Mouse (Mus musculus): Measurements from ENCODE around the gene Nrp2. TPM values are rescaled to one million over a fixed set of nuclear protein-coding genes. Genes with fewer than 3 reads are reported as not detected.

Gene Nrp2
- polyA plus RNA-seq, 1 experiment = not detected

DNA sequence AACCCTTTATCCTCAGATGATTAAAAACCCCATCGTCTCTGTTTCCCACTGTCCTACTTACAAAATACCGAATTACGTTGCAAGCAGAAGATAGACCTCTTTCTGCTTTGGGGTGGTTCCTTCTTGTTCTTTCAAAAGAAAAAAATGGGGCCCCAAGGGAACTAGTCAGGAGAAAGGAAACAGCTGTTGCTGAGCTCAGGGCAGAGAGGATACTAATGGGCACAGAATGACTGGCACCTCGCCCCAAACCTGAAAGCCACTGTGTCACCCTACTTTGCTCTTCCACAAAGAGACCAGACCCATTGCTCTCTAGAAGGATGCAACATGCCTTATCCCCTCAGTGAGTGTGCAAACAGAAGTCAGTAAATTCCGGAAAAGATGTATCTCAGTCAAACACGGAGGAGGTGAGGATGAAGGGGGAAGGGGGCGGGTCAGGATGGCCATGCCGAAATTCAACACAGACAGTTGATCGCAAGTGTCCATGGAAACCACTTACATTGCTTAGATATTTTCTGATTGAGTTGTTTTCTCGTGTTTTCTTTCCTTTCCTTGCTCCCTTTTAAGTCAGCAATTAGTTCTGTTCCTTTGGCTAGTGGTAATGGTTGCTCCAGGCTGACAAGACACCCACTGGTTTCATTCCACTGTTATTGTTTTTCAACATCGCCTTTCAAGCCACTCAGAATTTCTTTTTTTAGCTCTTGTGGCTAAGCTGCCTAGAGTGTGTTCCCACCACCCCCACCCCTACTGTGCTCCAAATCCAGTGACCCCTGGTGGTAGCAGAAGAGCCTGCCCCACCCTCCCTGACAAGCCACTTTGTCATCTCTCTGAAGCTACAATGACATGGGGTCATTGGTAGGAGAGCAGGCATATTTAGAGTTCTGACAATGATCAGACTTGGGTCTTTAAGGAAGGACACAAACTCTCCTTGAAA is 71.5 kb downstream of the Nrp2 start:
- TF ChIP-seq GATA1 (IDR thresholded peaks at IDR 0.05; ENCODE audit: low read length) = no peak

- no peak for TF ChIP-seq GATA1 (IDR thresholded peaks at IDR 0.05; ENCODE audit: low read length)
Observed at GRCm38 (mm10) chr1:62777320-62778235, 74.5 kb downstream of the Nrp2 start.

DNA sequence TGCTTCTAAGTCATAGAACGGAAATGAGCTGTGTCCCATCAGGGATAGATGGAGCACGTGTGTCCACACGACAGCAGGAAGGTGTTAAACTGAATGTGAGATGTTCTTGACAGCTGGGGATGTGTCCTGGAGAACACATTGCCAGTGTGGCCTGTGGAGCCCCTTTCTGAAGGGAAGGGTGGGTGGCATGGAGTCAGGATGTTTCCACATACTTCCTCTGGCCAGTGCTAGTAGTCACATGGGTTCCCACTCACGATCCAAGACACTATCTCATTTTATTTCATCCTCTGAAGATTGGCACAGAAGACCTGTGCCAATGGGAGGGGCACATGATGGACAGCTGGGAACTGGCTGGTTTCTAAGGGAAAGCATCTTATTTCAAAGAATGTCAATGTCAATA is 75.8 kb downstream of the Nrp2 start:
- no peak for TF ChIP-seq GATA1 (IDR thresholded peaks at IDR 0.05; ENCODE audit: low read length)

GRCm38 (mm10) chr1:62780068-62780761 is 77.1 kb downstream of the Nrp2 start:
- TF ChIP-seq GATA1 (IDR thresholded peaks at IDR 0.05; ENCODE audit: low read length) = no peak

DNA sequence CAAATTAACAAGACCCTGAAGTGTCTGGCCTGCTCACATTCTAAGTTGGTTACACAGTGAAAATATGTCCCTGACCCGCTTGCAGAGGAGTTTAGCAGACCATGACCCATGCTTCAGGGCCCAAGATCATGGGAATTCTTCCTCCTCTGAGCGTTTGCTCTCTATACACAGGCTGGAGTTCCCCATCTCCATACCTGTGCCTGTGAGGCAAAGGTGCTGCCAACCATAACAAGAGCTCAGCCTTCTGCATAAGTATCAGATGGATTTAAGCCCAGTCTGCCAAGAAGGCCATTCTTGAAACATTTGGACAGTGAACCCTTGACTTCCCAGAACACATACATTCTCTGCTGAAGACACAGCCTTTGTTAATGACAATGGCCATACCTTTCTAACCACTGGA is 79.1 kb downstream of the Nrp2 start:
- no peak for TF ChIP-seq GATA1 (IDR thresholded peaks at IDR 0.05; ENCODE audit: low read length)

DNA sequence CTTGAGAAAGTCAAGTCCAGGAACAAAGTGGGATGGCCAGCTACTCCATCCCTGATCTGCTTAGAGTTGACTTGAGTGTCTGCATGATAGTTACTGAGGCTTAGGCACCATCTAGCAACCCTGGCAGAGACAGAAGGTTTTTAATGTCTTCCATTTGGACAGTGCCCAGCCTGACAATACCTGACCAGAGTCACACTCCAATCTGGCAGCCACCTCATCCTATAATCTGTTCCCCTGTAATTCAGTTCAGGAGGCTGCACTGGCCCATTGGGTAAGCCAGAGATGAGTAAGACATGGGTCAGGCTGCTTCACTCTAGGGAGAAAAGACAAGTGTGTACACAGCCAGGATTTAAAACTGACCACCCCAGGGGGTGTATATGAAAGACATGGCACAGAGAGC is 79.5 kb downstream of the Nrp2 start:
- TF ChIP-seq GATA1 (IDR thresholded peaks at IDR 0.05; ENCODE audit: low read length) = no peak

DNA sequence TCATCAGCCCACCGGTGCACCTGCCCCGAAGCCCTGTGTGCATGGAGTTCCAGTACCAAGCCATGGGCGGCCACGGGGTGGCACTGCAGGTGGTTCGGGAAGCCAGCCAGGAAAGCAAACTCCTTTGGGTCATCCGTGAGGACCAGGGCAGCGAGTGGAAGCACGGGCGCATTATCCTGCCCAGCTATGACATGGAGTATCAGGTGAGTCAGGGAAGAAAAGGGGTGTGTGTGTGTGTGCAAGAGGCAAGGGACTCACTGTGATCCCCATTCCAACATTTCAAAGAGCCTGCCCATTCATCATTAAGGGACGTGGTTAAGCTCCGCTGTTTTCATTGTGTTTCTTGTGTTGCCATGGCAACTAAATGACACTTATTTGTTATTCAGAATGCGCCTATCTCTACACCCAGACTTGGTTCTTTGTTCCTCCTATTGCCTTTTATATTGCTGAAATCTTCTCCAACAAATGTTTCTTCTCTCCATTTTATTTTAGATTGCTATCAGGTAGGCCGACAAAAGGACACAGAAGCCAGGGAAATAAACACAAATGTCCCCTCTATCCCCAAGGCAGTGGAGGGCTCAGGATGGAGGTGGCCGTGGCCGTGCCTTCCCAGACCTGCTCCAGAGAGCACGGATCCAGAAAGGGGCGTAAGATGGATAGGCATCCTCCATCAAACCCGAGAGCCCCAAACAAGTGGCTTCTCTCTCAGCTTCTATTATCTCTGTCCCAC is 80.4 kb downstream of the Nrp2 start:
- no peak for TF ChIP-seq GATA1 (IDR thresholded peaks at IDR 0.05; ENCODE audit: low read length)

DNA sequence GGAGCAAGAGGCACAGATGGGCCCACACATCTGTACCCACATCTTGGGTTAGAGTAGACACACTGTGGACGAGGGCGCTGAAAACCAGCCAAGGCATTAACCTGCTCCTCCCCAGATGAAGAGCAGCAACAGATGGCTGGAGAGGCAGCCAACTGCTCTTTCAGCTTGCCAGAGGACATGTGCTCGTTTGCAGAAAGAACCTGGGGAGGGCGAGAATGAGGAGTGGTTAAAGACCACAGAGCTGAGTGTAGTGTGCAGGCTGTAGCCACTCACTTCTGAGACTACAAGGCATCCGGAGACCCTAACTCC is 81.0 kb downstream of the Nrp2 start:
- TF ChIP-seq GATA1 (IDR thresholded peaks at IDR 0.05; ENCODE audit: low read length) = no peak

GRCm38 (mm10) chr1:62786255-62786654 is 83.2 kb downstream of the Nrp2 start:
- TF ChIP-seq GATA1 (IDR thresholded peaks at IDR 0.05; ENCODE audit: low read length) = no peak

DNA sequence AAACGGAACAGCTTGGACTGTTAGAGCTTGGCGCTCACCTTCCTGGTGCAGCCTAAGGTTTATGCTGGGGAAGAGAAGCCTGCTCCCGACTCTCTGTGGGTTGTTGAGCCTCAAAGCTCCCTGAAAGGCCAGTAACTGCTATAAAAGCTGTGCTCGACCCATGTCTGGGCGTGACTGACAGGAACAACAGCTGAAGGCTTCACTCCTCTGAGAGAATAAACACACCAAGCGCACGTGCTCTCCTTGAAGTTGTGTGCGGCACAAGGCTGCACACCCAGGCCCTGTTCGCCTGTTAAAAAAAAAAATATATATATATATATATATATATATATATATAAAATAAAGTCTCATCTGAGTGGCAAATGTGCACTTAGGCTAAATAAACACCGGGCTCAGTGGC is 84.5 kb downstream of the Nrp2 start:
- TF ChIP-seq GATA1 (IDR thresholded peaks at IDR 0.05; ENCODE audit: low read length) = no peak

GRCm38 (mm10) chr1:62794223-62794895 is 91.3 kb downstream of the Nrp2 start:
- no peak for TF ChIP-seq GATA1 (IDR thresholded peaks at IDR 0.05; ENCODE audit: low read length)

GRCm38 (mm10) chr1:62794896-62795255 is 91.8 kb downstream of the Nrp2 start:
- no peak for TF ChIP-seq GATA1 (IDR thresholded peaks at IDR 0.05; ENCODE audit: low read length)

DNA sequence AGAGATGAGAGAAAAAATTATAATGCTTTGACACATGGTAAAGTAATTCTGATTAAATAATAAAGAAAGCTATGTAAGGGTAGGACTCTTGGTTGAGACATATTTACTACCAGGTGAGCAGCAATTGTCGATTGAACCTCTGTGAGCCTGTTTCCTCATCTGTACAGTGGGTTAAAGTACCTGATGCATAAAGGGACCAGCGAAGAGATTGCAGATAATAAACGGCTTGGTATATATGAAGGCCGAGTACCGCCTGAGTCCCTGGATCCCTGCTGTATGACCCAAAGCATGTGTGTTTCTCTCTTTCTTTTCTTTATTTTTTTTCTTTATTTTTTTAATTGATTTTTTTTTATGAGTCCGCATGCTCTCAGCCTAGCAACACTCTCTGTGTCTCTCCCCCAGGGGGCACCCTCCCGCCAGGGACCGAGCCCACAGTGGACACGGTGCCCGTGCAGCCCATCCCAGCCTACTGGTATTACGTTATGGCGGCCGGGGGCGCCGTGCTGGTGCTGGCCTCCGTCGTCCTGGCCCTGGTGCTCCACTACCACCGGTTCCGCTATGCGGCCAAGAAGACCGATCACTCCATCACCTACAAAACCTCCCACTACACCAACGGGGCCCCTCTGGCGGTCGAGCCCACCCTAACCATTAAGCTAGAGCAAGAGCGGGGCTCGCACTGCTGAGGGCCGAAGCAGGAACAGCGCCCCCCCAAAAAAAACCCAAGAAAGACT is 92.4 kb downstream of the Nrp2 start:
- TF ChIP-seq GATA1 (IDR thresholded peaks at IDR 0.05; ENCODE audit: low read length) = no peak

- no peak for TF ChIP-seq GATA1 (IDR thresholded peaks at IDR 0.05; ENCODE audit: low read length)
Observed at GRCm38 (mm10) chr1:62796038-62796647, 93.1 kb downstream of the Nrp2 start.
